Mouse (Mus musculus): ENCODE measurements around the gene Capg. TPM values are rescaled to one million over a fixed set of nuclear protein-coding genes. Genes with fewer than 3 reads are reported as not detected.

Capg gene
- 196 TPM for polyA plus RNA-seq (2014; fragmentation: Illumina TruSeq; extraction: RNeasy Lipid Tissue Mini Kit (QIAGEN cat#74804); ENCODE audit: low read depth, low replicate concordance)

GRCm38 (mm10) chr6:72544283-72544987 is at the start of gene Capg:
TSS of gene Capg (plus strand) at chr6:72544391.

GRCm38 (mm10) chr6:72521607-72522006 is 22.6 kb upstream of the Capg start, which contains the start of gene Sh2d6:
TSS of gene Sh2d6 (minus strand) at chr6:72521707.

GRCm38 (mm10) chr6:72597956-72598753 is 54.0 kb downstream of the Capg start, which contains the start of the genes Elmod3 and Retsat:
TSS of gene Elmod3 (minus strand) at chr6:72598413.
TSS of gene Retsat (plus strand) at chr6:72598475.

Other genes starting within 250 kb of the Capg start
- gene Sftpb, start 239.8 kb upstream of the Capg start, polyA plus RNA-seq (2014; fragmentation: Illumina TruSeq; extraction: RNeasy Lipid Tissue Mini Kit (QIAGEN cat#74804); ENCODE audit: low read depth, low replicate concordance): not detected
- gene Usp39, start 199.2 kb upstream of the Capg start, polyA plus RNA-seq (2014; fragmentation: Illumina TruSeq; extraction: RNeasy Lipid Tissue Mini Kit (QIAGEN cat#74804); ENCODE audit: low read depth, low replicate concordance): 27.8 TPM
- 27.9 TPM for gene 0610030E20Rik, start 197.1 kb upstream of the Capg start, polyA plus RNA-seq (2014; fragmentation: Illumina TruSeq; extraction: RNeasy Lipid Tissue Mini Kit (QIAGEN cat#74804); ENCODE audit: low read depth, low replicate concordance)
- gene Tmem150a, start 188.9 kb upstream of the Capg start, polyA plus RNA-seq (2014; fragmentation: Illumina TruSeq; extraction: RNeasy Lipid Tissue Mini Kit (QIAGEN cat#74804); ENCODE audit: low read depth, low replicate concordance): 12.6 TPM
- 217 TPM for gene Rnf181, start 177.4 kb upstream of the Capg start, polyA plus RNA-seq (2014; fragmentation: Illumina TruSeq; extraction: RNeasy Lipid Tissue Mini Kit (QIAGEN cat#74804); ENCODE audit: low read depth, low replicate concordance)
- gene Vamp5, start 163.9 kb upstream of the Capg start, polyA plus RNA-seq (2014; fragmentation: Illumina TruSeq; extraction: RNeasy Lipid Tissue Mini Kit (QIAGEN cat#74804); ENCODE audit: low read depth, low replicate concordance): 19.0 TPM
- gene Vamp8, start 153.7 kb upstream of the Capg start, polyA plus RNA-seq (2014; fragmentation: Illumina TruSeq; extraction: RNeasy Lipid Tissue Mini Kit (QIAGEN cat#74804); ENCODE audit: low read depth, low replicate concordance): 188 TPM
- gene Ggcx, start 130.1 kb upstream of the Capg start, polyA plus RNA-seq (2014; fragmentation: Illumina TruSeq; extraction: RNeasy Lipid Tissue Mini Kit (QIAGEN cat#74804); ENCODE audit: low read depth, low replicate concordance): 23.4 TPM
- 261 TPM for gene Mat2a, start 104.8 kb upstream of the Capg start, polyA plus RNA-seq (2014; fragmentation: Illumina TruSeq; extraction: RNeasy Lipid Tissue Mini Kit (QIAGEN cat#74804); ENCODE audit: low read depth, low replicate concordance)
- gene Sh2d6, start 22.7 kb upstream of the Capg start, polyA plus RNA-seq (2014; fragmentation: Illumina TruSeq; extraction: RNeasy Lipid Tissue Mini Kit (QIAGEN cat#74804); ENCODE audit: low read depth, low replicate concordance): 3.7 TPM
- gene Elmod3, start 54.0 kb downstream of the Capg start, polyA plus RNA-seq (2014; fragmentation: Illumina TruSeq; extraction: RNeasy Lipid Tissue Mini Kit (QIAGEN cat#74804); ENCODE audit: low read depth, low replicate concordance): 24.1 TPM
- 48.8 TPM for gene Retsat, start 54.1 kb downstream of the Capg start, polyA plus RNA-seq (2014; fragmentation: Illumina TruSeq; extraction: RNeasy Lipid Tissue Mini Kit (QIAGEN cat#74804); ENCODE audit: low read depth, low replicate concordance)
- gene Tgoln1, start 72.6 kb downstream of the Capg start, polyA plus RNA-seq (2014; fragmentation: Illumina TruSeq; extraction: RNeasy Lipid Tissue Mini Kit (QIAGEN cat#74804); ENCODE audit: low read depth, low replicate concordance): 105 TPM
- gene Tcf7l1, start 244.9 kb downstream of the Capg start, polyA plus RNA-seq (2014; fragmentation: Illumina TruSeq; extraction: RNeasy Lipid Tissue Mini Kit (QIAGEN cat#74804); ENCODE audit: low read depth, low replicate concordance): 19.0 TPM